Mouse (Mus musculus) urinary bladder, postnatal 10 days (tissue): Measurements from ENCODE around the gene Flvcr1.

Source experiments
- DNase-seq: peaks from one replicate; pipeline ENCODE4 v3.0.0; 2022; ENCODE audit warnings: low spot score

The Flvcr1 gene

GRCm38 (mm10) chr1:191026021-191026713 lies at the start of gene Flvcr1:
TSS of gene Flvcr1 (minus strand) at chr1:191026158.
- peak; percentile 80 for DNase-seq

GRCm38 (mm10) chr1:191075199-191075883 lies 49.4 kb upstream of the Flvcr1 start:
- DNase-seq: no peak

- no peak for DNase-seq
Measured at GRCm38 (mm10) chr1:191073486-191073885, 47.5 kb upstream of the Flvcr1 start.

- no peak for DNase-seq
Measured at GRCm38 (mm10) chr1:191073001-191073400, 47.0 kb upstream of the Flvcr1 start.

- no peak for DNase-seq
Measured at GRCm38 (mm10) chr1:191072329-191072913, 46.5 kb upstream of the Flvcr1 start.

GRCm38 (mm10) chr1:191071613-191072012 lies 45.7 kb upstream of the Flvcr1 start:
- DNase-seq: no peak

GRCm38 (mm10) chr1:191070259-191070658 lies 44.3 kb upstream of the Flvcr1 start:
- DNase-seq: no peak

GRCm38 (mm10) chr1:191068377-191068776 lies 42.4 kb upstream of the Flvcr1 start:
- DNase-seq: no peak

GRCm38 (mm10) chr1:191065188-191065587 lies 39.2 kb upstream of the Flvcr1 start:
- no peak for DNase-seq

GRCm38 (mm10) chr1:191064535-191064934 lies 38.6 kb upstream of the Flvcr1 start:
- DNase-seq: no peak

GRCm38 (mm10) chr1:191063700-191064099 lies 37.7 kb upstream of the Flvcr1 start:
- DNase-seq: no peak

- DNase-seq: peak; percentile 74
Measured at GRCm38 (mm10) chr1:191062781-191063485, 37.0 kb upstream of the Flvcr1 start, which contains the start of the genes Tatdn3 and Nsl1. TSS of gene Tatdn3 (minus strand) at chr1:191062932. TSS of gene Nsl1 (plus strand) at chr1:191063012.

- no peak for DNase-seq
Measured at GRCm38 (mm10) chr1:191062241-191062780, 36.4 kb upstream of the Flvcr1 start.

GRCm38 (mm10) chr1:191057461-191057860 lies 31.5 kb upstream of the Flvcr1 start:
- DNase-seq: no peak

GRCm38 (mm10) chr1:191055533-191055873 lies 29.5 kb upstream of the Flvcr1 start:
- no peak for DNase-seq

GRCm38 (mm10) chr1:191054870-191055532 lies 29.0 kb upstream of the Flvcr1 start:
- no peak for DNase-seq

- no peak for DNase-seq
Measured at GRCm38 (mm10) chr1:191053555-191053954, 27.6 kb upstream of the Flvcr1 start.

GRCm38 (mm10) chr1:191046231-191046824 lies 20.4 kb upstream of the Flvcr1 start:
- no peak for DNase-seq

- no peak for DNase-seq
Measured at GRCm38 (mm10) chr1:191045264-191045663, 19.3 kb upstream of the Flvcr1 start.

- no peak for DNase-seq
Measured at GRCm38 (mm10) chr1:191042688-191043087, 16.7 kb upstream of the Flvcr1 start.

GRCm38 (mm10) chr1:191042106-191042505 lies 16.1 kb upstream of the Flvcr1 start:
- no peak for DNase-seq
